Mouse (Mus musculus): ENCODE results near the gene Fhad1. TPM values are rescaled to one million over a fixed set of nuclear protein-coding genes. Genes with fewer than 3 reads are reported as not detected.
"Not testable (repeated sequence)": the region's sequence is repeated elsewhere in the genome, so short reads cannot be mapped to it uniquely, and the experiment has no call there.

The Fhad1 gene
- 1 to 10 TPM; 4.6 to 5.1 TPM for total RNA-seq (2021)

DNA sequence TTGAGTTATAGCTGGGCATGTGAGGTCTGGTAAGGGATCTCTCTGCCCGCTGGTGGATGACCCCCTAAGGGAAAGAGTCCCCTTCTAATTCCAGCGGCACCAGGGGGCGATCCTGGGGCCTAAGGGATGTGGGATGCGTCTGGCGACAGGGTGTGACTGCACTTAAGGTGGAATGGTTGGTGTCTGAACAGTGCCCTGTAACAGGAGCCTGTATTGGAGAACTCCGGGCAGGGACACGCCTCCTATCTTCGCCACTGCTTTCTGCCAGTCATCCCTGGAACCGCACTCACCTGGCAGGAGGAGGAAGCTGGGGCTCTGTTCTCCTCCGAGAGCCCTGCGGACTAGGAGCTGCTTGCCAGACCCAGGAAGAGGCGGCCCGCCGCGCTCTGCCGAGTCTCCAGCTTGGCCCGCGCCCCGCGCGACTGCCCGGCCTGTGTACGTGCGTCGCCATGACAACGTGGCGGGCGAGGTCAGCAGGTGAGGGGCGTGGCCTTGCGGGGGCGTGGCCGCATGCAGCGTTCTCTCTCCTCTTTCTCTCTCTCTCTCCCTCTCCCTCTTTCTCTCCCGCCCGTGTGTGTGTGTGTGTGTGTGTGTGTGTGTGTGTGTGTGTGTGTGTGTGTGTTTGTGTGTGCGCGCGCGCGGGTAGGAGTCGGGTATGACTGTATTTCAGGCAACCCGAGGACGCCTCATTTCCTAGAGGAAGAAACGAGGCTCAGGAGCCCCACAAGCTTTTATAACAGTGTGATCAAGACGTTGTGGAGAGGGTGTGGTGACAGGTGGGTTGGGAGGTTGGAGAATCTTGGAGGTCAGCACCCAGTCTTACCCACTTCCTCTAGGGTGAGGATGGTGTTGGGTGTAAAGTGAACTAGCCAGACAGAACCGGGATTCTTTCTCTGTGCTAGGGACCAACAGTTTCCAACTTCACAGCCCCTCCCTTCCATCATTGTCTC lies at the start of gene Fhad1:
Gene Fhad1 (minus strand): TSS at position 424 of the 950 bp plus-strand sequence.
- intact Hi-C loops (cut with DNase I) = loop anchor here (10.0 kb wide), 1 partner anchor 230 kb away; no protein-coding TSS in a partner anchor

DNA sequence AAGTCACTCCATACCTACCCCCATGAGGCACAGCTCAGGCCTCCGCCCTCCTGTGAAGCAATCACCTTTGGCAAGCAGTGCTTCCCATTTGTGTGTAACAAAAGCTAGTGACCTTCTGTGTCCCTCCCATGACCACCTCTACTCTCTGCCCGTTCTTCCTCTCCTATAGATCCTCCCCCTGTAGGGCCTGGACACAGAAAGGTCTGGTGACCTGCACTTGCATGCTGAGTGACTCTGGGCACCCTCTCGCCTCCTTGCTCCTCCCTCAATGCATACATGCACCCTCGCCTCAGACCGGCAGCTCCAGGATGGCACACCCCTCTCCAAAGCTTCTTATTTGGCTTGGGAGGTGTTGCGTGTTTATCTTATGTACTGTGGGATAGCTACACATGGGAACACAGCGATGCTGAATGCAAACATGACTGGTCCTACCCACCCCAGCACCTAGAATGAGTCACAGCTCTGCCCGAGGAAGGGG lies 48.2 kb upstream of the Fhad1 start:
- intact Hi-C loops (cut with DNase I) = no loop called here
- no peak for DNase-seq (ENCODE audit: low spot score in 2 of 2)

More for the DNA sequence above, at the start of gene Fhad1:
- DNase-seq (ENCODE audit: low spot score in 2 of 2) = peak in 1 of 2 experiments; percentile 53

DNA sequence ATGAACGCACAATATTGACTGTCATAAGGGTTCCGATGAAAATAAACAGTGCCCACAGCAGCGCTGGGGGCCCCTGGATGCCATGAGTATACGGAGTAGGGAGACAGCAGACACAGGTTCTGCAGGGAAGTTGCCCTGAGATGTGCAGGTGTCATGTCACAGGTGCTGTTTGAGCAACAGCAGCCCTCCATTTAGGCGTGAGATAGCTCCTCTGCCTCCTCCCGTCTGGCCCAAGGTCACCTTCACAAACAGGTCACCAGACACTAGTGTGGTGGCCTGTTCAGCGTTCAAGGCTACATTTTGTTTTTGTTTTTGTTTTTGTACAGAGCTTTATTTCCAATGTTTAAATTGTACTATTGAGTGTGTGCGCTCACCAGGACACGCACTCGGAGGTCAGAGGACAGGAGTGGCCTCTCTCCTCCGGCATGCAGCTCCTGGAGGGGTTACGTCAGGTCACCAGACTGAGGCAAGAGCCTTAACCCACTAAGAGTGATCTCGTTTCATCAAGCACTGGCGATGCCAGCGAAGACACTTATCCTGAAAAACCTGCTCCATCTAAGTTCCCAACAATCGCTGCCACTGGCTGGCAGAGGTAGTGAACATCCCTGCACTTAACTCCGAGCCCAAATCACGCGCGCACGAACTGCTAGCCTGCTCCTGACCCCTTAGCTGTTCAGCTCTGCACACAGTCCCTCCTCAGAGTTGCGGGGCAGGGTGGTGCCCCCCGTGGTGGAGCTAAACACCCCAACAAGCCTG lies 46.8 kb upstream of the Fhad1 start:
- intact Hi-C loops (cut with DNase I) = no loop called here
- DNase-seq (ENCODE audit: low spot score in 2 of 2) = no peak

DNA sequence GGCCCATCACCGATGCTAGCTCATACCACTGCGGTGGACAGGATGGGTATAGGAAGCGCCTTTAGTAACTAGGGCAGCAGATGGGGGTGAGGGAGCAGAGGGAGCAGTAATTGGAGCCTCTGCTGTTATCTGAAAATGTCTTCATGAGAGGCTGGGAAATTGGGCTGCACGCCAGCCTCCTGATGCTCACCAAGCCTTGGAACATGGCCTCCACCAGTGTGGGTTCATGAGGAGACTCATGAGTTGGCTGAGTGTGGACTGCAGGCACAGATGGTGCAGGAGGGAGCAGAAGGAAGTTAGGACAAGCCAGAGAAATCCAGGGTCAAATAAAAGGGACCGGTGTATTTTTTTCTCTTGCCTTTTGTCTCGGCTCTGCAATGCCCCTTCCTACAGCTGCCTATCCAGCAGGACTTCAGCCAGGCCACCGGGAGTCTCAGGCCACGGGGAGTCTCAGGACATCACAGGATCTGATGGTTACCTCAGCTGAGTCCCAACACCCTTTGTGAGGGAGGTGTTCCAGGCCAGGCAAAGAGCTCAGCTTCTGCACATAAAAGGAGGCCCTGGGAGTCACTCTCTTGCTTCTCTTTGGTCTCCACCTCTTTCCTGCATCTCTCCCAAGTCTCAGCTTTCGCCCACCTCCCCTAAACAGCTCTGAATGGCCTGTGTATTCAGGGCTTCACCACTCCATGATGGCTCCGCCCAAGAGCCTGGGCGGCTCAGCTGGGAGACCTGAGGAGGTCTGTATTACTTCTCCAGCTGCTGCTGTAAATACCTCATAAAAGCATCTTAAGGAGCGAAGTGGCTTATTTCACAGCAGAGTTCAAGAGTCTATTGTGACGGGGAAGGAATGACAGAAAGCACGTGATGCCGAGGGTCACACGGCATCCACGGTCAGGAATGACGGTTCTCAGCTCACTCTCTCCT lies 45.8 kb upstream of the Fhad1 start:
- intact Hi-C loops (cut with DNase I) = no loop called here
- peak in 1 of 2 experiments; percentile 8 for DNase-seq (ENCODE audit: low spot score in 2 of 2)

DNA sequence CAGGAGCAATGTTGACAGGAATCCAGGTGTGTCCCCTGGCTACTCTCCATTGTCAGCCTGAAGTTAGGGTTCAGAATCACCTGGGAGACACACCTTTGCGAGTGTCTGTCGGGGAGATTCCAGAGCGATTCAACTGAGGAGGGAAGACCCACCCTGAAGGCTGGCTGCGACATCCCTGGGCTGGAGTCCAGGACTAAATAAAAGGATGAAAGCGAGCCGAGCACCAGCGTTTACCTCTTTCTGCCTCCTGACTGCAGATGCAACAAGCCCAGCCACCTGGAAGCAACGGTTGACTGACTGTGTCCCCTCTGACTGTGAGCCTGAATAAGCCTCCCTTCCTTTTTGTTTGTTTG lies 44.9 kb upstream of the Fhad1 start:
- intact Hi-C loops (cut with DNase I) = no loop called here
- DNase-seq (ENCODE audit: low spot score in 2 of 2) = no peak

DNA sequence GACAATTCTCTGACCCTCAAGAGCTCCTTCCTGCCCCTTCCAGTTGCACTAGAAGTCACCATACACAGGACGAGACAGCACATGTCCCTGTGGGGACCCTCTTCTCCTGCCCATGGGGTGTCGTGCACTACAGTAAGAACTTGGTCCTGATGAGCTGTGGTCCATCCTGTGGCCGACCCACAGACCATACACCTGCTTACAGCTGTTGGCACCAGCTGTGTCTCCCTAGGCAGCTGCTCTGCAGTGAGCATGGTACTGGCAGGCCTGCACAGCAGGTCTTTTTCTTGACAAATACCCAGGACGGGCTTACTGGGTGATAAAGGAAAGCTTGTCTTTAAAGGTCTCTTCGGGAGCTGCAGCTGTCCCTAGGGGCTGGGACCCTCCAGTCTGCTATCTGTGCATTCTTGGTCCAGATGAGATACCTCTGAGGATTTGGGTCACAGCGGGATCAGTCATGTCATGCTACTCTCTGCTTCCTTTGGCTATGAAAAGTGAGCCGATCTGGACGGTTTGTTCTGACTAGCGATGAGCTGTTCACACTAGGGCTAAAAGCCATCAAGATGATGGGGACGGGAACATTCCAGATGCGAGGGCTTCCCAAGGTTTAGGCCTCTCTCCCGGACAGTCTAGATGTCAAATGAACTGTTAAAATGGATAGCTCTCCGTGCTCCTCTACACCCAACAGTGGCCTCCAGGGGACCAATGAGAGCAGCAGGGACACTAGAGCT lies 44.4 kb upstream of the Fhad1 start:
- intact Hi-C loops (cut with DNase I) = no loop called here

DNA sequence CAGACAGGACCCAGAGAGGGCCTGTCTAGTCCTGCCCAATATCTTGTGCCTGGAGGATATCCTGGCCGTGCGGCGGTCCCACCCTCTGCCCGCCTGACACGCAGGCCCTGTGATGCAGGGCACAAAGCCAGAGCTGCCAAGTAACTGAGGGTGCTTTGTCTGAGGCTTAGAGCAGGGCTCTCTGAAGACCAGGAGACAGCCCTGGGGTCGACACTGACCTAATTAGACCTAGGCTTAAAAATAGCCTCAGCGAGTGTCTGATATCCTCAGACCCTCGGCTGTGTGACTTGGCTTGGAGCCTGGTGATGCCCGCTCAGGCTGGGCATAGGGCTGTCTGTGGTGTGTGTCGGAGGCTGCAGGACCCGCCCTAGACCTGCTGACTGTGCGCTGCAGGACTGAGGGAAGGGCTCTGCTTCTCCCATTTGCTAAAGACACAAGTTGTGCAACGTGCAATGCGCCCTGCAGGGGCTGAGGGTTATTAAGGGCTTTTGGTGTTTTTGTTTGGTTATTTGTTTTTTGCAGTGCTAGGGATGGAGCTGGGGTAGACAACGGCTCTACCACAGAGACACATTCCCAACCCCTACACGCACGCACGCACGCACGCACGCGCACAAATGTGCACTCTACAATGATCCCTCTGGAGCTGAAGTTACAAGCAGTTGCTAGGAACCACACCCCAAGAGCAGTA lies 42.8 kb upstream of the Fhad1 start:
- intact Hi-C loops (cut with DNase I) = no loop called here
- peak; percentile 26 for DNase-seq (ENCODE audit: low spot score in 2 of 2)

More for the DNA sequence above, 44.4 kb upstream of the Fhad1 start:
- no peak for DNase-seq (ENCODE audit: low spot score in 2 of 2)

DNA sequence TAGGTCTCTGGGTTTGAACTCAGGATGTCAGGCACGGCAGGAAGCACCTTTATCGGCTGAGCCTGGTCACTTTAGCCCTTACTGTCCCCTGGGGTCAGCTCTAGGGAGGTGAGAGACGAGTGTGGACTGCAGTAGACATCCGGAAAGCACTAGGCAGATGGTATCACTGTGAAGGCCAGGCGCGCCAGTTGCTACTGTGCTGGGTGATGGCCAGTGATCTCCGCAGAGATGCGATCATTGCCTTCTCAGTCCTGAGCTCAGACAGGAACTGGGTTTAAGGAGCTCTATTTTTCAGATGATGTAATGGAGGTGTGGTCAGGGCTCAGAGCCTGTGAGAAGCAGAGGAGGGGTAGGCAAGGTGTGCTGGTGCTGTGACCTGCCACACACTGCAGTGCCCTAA lies 40.7 kb upstream of the Fhad1 start:
- intact Hi-C loops (cut with DNase I) = no loop called here
- DNase-seq (ENCODE audit: low spot score in 2 of 2) = no peak

DNA sequence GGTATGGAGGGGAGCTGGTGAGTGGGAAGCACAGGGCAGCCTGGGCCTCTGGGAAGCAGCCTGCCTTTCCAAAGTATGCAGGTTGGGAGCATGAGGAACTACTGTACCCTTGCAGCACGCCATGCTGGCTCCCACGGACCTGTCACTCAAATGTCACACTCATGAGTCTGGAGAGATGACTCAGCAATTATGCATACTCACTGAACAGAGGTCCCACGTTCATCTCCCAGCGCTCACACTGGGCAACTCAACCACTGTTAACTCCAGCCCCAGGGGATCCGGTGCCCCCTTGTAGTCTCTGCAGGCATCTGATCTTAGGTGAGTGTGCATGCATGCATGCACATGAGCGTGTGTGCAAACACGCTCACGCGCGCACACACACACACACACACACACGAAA lies 39.7 kb upstream of the Fhad1 start:
- no peak for DNase-seq (ENCODE audit: low spot score in 2 of 2)
- intact Hi-C loops (cut with DNase I) = no loop called here

DNA sequence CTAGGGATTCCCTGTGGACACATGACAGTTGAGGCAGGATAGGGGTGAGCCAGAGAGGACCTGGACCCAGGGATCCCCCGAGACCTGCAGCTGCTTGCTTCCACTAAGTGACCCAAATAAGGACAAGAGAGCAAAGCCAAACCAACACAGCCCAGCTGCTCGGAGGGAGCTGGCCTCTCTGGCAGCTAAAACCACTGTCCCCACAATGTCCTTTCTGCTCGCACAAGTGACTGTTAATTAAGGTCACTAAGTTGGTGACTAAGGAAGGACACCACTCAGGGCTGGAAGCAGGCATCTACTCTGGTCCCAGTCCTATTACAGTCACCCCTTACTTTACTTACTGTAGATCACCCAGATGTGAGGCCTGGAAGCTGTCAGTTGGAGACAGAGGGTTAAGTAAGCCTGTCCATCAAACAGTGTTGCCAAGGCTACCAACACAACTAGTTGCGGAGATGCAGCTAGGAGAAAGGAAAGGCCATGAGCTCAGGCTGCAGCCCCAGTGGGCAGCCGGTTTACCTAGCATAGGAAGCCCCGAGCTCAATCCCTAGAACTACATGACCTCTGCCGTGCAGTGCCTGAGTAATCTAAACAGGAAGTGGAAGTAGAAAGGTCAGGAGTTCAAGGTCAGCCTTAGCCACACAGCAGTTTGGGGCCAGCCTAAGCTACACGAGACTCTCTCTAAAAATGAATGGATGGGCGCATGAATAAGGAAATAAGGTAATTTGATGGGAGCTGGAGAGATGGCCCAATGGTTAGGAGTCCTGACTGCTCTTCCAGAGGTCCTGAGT lies 39.0 kb upstream of the Fhad1 start:
- intact Hi-C loops (cut with DNase I) = no loop called here
- no peak for DNase-seq (ENCODE audit: low spot score in 2 of 2)

DNA sequence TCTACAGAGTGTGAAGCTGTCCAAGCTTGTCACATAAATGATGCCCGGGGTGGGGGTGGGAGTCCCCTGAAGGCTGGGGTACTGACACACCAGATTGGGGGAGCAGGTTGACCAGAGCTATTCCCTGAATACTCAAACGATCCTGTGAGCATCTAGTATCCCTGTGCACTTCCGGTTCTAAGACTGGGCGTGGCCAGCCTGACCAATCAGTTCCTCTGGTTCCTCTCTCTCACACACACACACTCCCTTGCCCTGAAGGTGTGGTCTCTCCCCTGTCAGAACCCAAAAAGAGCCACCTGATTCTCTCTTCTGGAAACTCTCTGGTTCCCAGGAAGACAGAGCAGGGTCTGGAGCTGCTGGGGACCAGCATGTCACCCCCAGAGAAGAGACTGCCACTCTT lies 38.4 kb upstream of the Fhad1 start:
- DNase-seq (ENCODE audit: low spot score in 2 of 2) = no peak
- intact Hi-C loops (cut with DNase I) = no loop called here

DNA sequence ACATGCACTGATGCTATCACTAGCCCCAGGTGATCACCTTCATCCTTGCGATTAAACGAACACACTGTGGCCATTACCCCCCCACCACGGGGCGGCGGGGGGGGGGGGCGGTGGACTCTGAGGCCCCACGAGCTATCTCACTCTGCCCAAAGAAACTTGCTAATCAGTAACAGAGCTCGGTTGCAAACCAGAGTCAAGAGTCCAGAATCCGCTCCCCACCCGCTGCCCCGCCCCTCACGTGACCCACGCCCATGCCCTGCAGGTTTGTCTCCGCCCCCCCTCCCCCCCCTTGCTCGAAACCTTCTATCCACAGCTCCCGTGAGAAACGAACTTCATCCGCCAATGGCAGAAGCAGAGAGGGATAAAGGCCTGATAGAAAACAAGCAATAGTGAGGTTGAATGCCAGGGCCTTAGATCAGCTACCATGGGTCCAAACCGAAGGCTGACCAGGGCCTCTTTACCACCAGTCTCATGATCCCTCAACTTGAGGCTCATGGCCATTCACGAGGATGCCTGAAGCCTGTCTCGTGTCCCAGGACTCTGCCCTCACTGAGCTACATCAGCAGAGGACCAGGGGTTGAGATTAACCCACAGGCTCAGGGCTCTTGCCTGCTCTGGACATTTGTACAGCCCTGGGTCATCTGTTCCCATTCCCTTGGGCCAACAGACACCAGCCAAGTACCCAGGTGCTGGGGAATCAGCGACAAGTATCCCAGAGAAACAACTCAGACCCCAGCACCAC lies 37.7 kb upstream of the Fhad1 start:
- intact Hi-C loops (cut with DNase I) = no loop called here
- DNase-seq (ENCODE audit: low spot score in 2 of 2) = no peak

DNA sequence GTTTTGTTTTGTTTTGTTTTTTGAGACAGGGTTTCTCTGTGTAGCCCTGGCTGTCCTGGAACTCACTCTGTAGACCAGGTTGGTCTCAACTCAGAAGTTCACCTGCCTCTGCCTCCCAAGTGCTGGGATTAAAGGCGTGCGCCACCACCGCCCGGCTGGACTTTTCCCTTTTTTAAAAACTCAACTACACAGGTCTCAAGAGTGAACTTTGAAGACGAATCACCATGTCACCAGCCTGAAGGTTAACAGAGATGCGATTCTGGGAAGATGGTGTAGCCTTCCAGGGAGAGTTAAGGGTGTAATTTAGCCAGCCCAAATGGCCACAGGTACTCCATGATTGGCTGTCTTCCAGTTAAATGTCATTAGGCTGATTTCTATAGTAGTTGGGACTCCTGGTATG lies 37.0 kb upstream of the Fhad1 start:
- DNase-seq (ENCODE audit: low spot score in 2 of 2); intact Hi-C loops (cut with DNase I): not testable (repeated sequence)

DNA sequence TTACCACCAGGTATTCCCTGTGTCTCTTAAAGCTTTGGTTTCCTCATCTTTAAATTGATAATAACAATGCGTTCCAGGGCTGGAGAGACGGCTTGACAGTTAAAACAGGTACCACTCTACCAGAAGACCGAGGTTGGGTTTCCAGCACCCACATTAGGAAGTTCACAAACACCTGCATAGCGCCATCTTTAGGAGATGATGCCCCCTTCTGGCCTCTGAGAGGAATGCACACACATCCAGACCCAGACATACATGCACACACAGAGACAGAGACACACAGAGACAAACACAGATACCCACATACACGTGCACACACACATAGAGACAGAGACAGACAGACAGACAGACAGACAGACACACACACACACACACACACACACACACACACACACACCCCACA lies 35.1 kb upstream of the Fhad1 start:
- DNase-seq (ENCODE audit: low spot score in 2 of 2) = no peak
- intact Hi-C loops (cut with DNase I) = no loop called here

DNA sequence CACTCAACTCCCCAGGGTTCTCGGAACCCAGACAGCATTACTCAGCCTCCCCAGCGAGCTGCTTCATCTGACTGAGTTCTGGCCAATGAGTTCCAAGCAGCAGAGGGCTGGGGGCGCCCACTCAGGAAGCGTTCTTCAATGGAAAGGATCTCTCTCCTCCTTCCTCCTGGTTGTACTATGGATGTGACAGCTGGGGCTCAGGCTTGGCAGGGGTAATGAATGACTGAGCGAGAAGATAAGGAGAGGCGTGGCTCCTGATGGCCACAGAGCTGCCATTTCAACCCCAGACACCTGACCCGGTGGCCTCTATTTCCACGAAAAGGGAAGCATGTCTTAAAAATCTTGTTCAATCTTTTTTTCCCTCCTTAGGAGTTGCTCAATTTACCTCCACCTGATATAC lies 33.5 kb upstream of the Fhad1 start:
- intact Hi-C loops (cut with DNase I) = no loop called here
- DNase-seq (ENCODE audit: low spot score in 2 of 2) = peak in 1 of 2 experiments; percentile 9

DNA sequence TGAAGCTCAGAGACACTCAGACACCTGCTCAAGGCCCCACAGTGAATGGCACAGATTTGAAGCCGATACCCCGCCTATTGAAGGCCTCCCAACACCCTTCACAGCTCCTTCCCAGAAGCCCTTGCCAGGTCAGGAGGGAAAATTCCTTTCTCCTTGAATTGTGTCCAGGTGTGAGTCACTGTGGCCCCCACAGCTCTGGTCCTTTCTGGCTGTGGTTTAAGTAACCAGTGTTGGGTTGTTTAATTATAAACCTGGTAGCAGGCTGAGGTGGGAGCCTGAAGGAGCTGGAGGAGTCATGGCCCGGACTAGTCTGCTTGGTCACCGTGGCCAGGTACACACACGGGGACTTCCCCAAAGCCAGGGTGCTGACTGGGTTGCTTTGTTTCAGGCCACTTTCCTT lies 32.1 kb upstream of the Fhad1 start:
- DNase-seq (ENCODE audit: low spot score in 2 of 2) = no peak
- intact Hi-C loops (cut with DNase I) = no loop called here

DNA sequence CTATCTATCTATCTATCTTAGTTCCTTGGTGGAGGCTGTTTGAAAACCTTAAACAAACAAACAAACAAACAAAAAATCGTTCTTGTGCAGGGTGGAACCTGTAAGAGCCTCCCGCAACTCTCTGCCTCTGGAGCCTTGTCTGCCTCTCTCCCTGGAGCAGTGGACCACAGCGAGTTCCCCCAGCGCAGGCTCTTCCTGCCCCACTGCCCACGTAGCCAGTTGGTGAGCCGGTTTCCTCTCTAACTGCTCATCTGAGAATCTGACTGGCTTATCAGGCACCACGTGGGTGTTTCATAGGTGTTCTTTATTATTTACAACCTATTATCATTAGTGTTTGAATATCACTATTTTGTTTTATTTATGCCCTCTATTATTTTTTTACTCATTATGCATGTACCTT lies 31.6 kb upstream of the Fhad1 start:
- intact Hi-C loops (cut with DNase I) = no loop called here
- no peak for DNase-seq (ENCODE audit: low spot score in 2 of 2)
